Mouse (Mus musculus): ENCODE data around the gene Rfx4.

Gene Rfx4

DNA sequence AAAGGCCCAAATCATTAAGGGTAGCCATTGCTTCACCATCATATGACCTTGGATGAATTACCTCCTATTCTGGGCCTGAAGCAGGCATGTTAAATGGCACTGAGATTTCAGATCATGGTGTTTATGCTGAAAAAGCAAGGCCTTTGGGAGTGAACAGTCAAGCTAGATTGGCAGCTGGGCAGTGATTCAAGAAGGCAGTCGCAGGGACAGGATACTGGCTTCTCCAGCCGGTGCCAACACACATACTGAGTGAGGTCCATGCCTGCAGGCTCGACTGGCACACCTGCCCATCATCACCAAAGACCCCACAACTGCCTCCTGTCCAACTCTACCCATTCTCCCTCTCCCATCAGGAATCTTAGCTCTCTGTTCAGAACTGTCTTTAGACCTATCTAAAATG lies 152.6 kb downstream of the Rfx4 start:
- no peaks in the 10 kb centered on the region for H3K9me3 ChIP-seq (ENCODE audit: low read length)
- H3K36me3 ChIP-seq (ENCODE audit: insufficient read depth, low read length) = no peaks in the 10 kb centered on the region
- TF ChIP-seq NANOG (IDR thresholded peaks at IDR 0.05; ENCODE audit: borderline replicate concordance, low read length) (no peak), CTCF (conservative IDR thresholded peaks at IDR 0.05; ENCODE audit: low read length) (no peak), POU5F1 (IDR thresholded peaks at IDR 0.05; ENCODE audit: borderline replicate concordance, low read length) (no peak)
- 0 out of 2 replicates have a peak, but pooled peaks cover 5% of the 10 kb centered on the region for H3K27me3 ChIP-seq (ENCODE audit: insufficient read depth, low read length)
- H3K4me1 ChIP-seq (replicated peaks; ENCODE audit: low read depth, low read length) = peaks cover 97% of the 10 kb centered on the region
- peak overlapping the region; percentile 70; the same call in 1 of the 2 replicates for H3K4me3 ChIP-seq (replicated peaks; ENCODE audit: low read length)

DNA sequence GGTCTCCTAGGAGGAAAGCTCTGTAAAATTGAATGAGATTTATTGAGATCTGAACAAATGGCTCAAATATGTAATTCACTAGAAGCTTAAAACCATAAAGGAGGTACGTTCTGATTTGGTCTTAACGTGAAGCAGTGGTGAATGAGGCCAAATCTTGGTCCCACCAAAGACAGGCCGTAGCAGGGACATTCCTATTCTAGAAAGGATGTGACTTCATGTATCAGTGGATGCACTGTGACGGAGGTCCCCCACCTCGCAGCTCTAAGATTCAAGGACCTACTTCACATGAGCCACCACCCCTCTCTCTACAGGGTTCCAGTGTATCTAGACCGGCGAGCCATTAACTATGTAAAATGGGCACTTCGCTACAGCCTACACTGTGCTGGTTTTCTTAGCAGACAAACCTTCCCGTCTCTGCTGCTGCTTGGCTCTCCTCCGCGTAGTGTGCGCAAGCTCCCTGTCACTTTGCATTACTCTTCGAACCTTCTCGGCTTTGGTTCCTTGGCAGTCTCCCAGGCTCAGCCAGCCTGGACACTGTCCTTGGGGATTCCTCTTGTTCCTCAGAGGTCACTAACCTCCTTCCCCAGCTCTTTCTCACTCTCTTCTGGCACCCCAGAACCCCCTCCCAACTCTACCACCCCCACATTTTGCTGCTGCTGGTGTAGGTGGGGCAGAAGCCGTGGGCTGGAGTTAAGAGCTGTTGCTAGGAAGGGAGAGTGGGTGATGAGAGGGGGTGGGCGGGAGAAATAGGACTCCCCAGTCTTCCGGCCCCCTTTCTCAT lies 153.3 kb downstream of the Rfx4 start:
- Histone ChIP-seq H3K9me3 (ENCODE audit: low read length) (no peaks in the 10 kb centered on the region), H3K27me3 (ENCODE audit: insufficient read depth, low read length) (0 out of 2 replicates have a peak, but pooled peaks cover 5% of the 10 kb centered on the region), H3K4me1 (replicated peaks; ENCODE audit: low read depth, low read length) (peaks cover 96% of the 10 kb centered on the region), H3K4me3 (replicated peaks; ENCODE audit: low read length) (peak overlapping the region; percentile 70), H3K36me3 (ENCODE audit: insufficient read depth, low read length) (no peaks in the 10 kb centered on the region)
- TF ChIP-seq CTCF (conservative IDR thresholded peaks at IDR 0.05; ENCODE audit: low read length) (no peak), POU5F1 (IDR thresholded peaks at IDR 0.05; ENCODE audit: borderline replicate concordance, low read length) (no peak), NANOG (IDR thresholded peaks at IDR 0.05; ENCODE audit: borderline replicate concordance, low read length) (no peak)

DNA sequence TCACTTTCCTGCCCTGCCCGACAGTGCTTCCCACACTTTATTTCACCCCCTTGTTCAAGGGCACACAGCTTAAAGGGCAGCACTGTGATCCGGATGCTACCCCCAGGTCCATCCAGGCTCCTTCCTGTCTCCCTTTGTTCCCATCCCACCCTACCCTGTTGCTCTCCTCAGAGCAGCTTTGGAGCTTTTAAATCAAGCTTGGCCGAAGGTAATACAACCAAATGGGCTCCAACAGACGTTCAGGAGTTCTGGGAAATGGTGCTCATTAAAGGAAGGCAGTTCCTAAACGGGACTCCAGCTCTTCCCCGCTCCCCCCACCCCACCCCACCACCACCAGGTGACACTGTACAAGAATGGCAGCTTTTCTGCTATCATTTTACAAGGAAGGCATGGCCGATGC lies 154.3 kb downstream of the Rfx4 start:
- H3K9me3 ChIP-seq (ENCODE audit: low read length) = no peaks in the 10 kb centered on the region
- peak overlapping the region; percentile 70 for H3K4me3 ChIP-seq (replicated peaks; ENCODE audit: low read length)
- peaks cover 92% of the 10 kb centered on the region for H3K4me1 ChIP-seq (replicated peaks; ENCODE audit: low read depth, low read length)
- no peaks in the 10 kb centered on the region for H3K36me3 ChIP-seq (ENCODE audit: insufficient read depth, low read length)
- H3K27me3 ChIP-seq (ENCODE audit: insufficient read depth, low read length) = 0 out of 2 replicates have a peak, but pooled peaks cover 5% of the 10 kb centered on the region
- no peak for TF ChIP-seq NANOG (IDR thresholded peaks at IDR 0.05; ENCODE audit: borderline replicate concordance, low read length)
- no peak for TF ChIP-seq CTCF (conservative IDR thresholded peaks at IDR 0.05; ENCODE audit: low read length)
- no peak for TF ChIP-seq POU5F1 (IDR thresholded peaks at IDR 0.05; ENCODE audit: borderline replicate concordance, low read length)

DNA sequence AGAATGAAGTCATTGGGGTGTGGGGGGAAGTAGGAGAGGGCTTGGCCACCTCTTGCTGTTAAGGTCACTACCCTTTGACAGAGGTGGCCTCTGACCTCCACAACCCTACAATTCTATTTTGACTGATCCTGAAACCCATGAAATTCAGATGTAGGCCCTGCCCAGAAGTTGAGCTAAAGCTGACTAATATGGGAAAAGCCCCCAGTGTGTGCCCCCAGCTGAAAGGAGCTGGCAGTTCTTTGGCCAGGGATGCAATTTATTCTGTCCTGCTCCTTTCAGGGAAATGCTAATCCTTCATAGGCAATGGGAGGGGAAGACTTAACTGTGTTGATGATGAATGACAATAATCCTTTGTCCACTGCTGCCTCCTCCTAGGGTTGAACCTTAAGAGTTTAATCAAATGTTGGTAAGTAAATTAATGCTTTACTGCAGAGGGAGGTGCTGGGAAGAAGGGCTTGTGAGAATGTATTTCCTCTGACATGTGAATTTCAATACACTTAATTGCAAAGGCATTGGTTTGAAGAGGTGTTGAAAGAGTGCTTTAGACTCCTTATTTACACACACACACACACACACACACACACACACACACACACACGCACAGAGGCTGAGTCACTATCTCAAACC lies 155.0 kb downstream of the Rfx4 start:
- Histone ChIP-seq H3K36me3 (ENCODE audit: insufficient read depth, low read length) (no peaks in the 10 kb centered on the region), H3K4me3 (replicated peaks; ENCODE audit: low read length) (peak overlapping the region; percentile 70), H3K27me3 (ENCODE audit: insufficient read depth, low read length) (0 out of 2 replicates have a peak, but pooled peaks cover 5% of the 10 kb centered on the region), H3K9me3 (ENCODE audit: low read length) (no peaks in the 10 kb centered on the region), H3K4me1 (replicated peaks; ENCODE audit: low read depth, low read length) (peaks cover 88% of the 10 kb centered on the region)
- TF ChIP-seq CTCF (conservative IDR thresholded peaks at IDR 0.05; ENCODE audit: low read length) (no peak), NANOG (IDR thresholded peaks at IDR 0.05; ENCODE audit: borderline replicate concordance, low read length) (peak; percentile 91)

DNA sequence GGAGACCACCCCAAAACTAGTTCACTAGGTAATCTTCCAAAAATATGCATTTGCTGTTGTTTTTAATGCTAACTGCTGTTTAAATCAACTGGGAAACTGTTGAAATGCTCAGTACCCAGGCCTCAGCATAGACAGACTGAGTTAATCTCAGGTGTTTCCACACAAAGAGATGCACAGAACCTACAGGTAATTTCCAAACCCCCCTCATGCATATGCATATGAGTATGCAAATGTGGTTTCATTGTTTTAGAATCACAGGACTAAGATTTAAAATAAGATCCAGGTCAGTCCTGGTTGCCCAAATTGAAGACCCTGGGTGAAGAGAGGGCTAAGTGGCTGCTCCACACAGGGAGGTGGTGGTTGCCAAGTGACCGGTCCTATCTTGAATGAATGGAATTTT lies 157.3 kb downstream of the Rfx4 start:
- H3K27me3 ChIP-seq (ENCODE audit: insufficient read depth, low read length) = 0 out of 2 replicates have a peak, but pooled peaks cover 1% of the 10 kb centered on the region
- H3K4me1 ChIP-seq (replicated peaks; ENCODE audit: low read depth, low read length) = peaks cover 74% of the 10 kb centered on the region
- no peaks in the 10 kb centered on the region for H3K36me3 ChIP-seq (ENCODE audit: insufficient read depth, low read length)
- no peaks in the 10 kb centered on the region for H3K9me3 ChIP-seq (ENCODE audit: low read length)
- H3K4me3 ChIP-seq (replicated peaks; ENCODE audit: low read length) = no peak overlapping the region
- TF ChIP-seq POU5F1 (IDR thresholded peaks at IDR 0.05; ENCODE audit: borderline replicate concordance, low read length) = peak; percentile 99
- no peak for TF ChIP-seq NANOG (IDR thresholded peaks at IDR 0.05; ENCODE audit: borderline replicate concordance, low read length)
- no peak for TF ChIP-seq CTCF (conservative IDR thresholded peaks at IDR 0.05; ENCODE audit: low read length)

DNA sequence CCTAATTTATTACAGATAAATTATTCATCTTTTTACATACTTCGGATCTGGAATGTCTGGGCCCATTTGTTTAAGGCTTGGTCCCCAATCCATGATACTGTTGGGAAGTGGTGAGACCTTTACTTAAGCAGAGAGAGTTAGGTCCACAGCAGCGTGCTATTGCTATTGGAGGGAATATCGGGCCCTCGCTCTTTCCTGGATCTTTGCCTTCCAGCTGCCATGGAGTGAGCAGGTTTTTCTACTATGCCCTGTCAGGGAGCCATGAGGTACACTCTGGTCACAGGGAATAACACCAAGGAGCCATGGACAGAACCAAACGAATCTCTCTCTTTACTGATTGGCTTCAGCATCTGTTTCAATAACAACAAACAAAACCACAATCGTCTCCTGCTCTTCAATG lies 159.6 kb downstream of the Rfx4 start:
- Histone ChIP-seq H3K27me3 (ENCODE audit: insufficient read depth, low read length) (no peaks in the 10 kb centered on the region), H3K36me3 (ENCODE audit: insufficient read depth, low read length) (no peaks in the 10 kb centered on the region), H3K4me3 (replicated peaks; ENCODE audit: low read length) (no peak overlapping the region), H3K4me1 (replicated peaks; ENCODE audit: low read depth, low read length) (peaks cover 73% of the 10 kb centered on the region), H3K9me3 (ENCODE audit: low read length) (no peaks in the 10 kb centered on the region)
- TF ChIP-seq CTCF (conservative IDR thresholded peaks at IDR 0.05; ENCODE audit: low read length) (no peak), POU5F1 (IDR thresholded peaks at IDR 0.05; ENCODE audit: borderline replicate concordance, low read length) (no peak), NANOG (IDR thresholded peaks at IDR 0.05; ENCODE audit: borderline replicate concordance, low read length) (no peak)

DNA sequence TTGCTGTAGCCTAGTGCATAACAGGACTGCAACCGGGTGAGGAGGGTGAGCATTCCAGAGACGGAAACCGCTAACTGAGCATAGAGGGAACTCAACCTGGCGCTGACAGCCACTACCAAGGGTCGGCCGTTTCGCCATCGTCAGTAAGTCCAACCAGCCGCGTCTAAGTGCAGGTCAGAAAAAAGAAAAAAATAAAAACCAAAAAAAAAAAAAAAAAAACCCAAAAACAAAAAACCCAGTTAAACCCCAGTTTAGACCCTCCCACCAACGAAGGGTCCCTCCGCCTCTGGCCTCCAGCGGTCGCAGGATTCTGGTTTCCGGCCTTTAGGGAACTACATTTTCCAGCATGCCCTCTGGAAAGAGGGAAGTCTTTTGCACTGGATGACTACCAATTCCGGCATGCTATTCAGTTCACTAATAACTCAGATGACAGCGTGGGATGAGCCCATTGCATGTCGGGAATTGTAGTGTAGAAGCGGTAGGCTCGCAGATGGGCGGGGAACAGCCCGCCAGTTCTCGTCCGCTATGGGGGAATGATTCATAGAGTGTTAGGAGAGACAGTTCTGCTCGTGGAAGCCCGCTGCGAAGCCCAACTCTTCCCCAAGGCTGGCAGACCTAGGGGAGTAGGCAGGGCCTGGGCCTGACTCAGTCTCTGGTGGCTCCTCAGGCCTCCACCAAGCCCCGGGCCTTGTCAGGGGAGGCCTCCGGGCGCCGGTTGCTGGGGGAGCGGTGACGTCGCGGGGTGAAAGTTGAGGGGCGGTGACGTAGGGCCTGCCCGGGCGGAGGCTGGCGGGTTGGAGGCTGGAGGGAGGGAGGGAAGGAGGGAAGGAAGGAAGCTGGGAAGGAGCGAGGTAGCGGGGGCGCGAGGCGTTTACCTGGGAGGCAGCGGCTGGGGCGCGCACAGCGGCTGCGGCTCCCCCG lies 161.2 kb downstream of the Rfx4 start, which contains the start of gene Ric8b:
Ric8b (plus strand) TSS at position 807 of the 921 bp plus-strand sequence.
- Histone ChIP-seq H3K9me3 (ENCODE audit: low read length) (no peaks in the 10 kb centered on the region), H3K4me3 (replicated peaks; ENCODE audit: low read length) (peak within 1 kb of the TSS; percentile 90), H3K36me3 (ENCODE audit: insufficient read depth, low read length) (0 out of 2 replicates have a peak, but pooled peaks cover 6% of the 10 kb centered on the region), H3K27me3 (ENCODE audit: insufficient read depth, low read length) (no peaks in the 10 kb centered on the region), H3K4me1 (replicated peaks; ENCODE audit: low read depth, low read length) (peaks cover 70% of the 10 kb centered on the region)
- TF ChIP-seq CTCF (conservative IDR thresholded peaks at IDR 0.05; ENCODE audit: low read length) = no peak
- no peak for TF ChIP-seq NANOG (IDR thresholded peaks at IDR 0.05; ENCODE audit: borderline replicate concordance, low read length)
- TF ChIP-seq POU5F1 (IDR thresholded peaks at IDR 0.05; ENCODE audit: borderline replicate concordance, low read length) = no peak

DNA sequence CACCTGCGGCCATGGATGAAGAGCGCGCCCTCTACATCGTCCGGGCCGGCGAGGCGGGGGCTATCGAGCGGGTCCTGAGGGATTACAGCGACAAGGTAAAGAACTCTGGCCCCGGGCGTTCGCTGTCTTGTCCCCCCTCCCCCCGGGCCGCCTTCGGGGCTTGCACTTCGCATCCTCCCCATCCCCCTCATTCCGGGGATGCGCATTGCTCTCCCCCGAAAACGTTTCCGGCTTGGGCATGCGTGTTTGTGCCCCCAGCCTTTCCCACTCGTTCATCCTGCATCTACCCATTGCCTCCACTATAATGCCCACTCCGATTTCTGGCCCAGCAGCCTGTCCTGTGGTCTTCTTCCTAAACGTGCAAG lies 161.9 kb downstream of the Rfx4 start:
- 0 out of 2 replicates have a peak, but pooled peaks cover 6% of the 10 kb centered on the region for H3K36me3 ChIP-seq (ENCODE audit: insufficient read depth, low read length)
- H3K27me3 ChIP-seq (ENCODE audit: insufficient read depth, low read length) = no peaks in the 10 kb centered on the region
- H3K4me3 ChIP-seq (replicated peaks; ENCODE audit: low read length) = peak overlapping the region; percentile 90
- no peaks in the 10 kb centered on the region for H3K9me3 ChIP-seq (ENCODE audit: low read length)
- TF ChIP-seq CTCF (conservative IDR thresholded peaks at IDR 0.05; ENCODE audit: low read length) (no peak), NANOG (IDR thresholded peaks at IDR 0.05; ENCODE audit: borderline replicate concordance, low read length) (no peak), POU5F1 (IDR thresholded peaks at IDR 0.05; ENCODE audit: borderline replicate concordance, low read length) (no peak)
- H3K4me1 ChIP-seq (replicated peaks; ENCODE audit: low read depth, low read length) = peaks cover 69% of the 10 kb centered on the region

Data from E14TG2a.4 (cell line).